Mouse (Mus musculus): ENCODE results near the gene Cadm3. TPM values are rescaled to one million over a fixed set of nuclear protein-coding genes. Genes with fewer than 3 reads are reported as not detected.
"Not testable (repeated sequence)": the region's sequence is repeated elsewhere in the genome, so short reads cannot be mapped to it uniquely, and the experiment has no call there.

The Cadm3 gene
- total RNA-seq, 2 experiments from 2014 or later: 28.7 to 33.7 TPM

- no peak for DNase-seq (ENCODE audit: low spot score in 2 of 2)
Observed at GRCm38 (mm10) chr1:173324961-173325360, 42.5 kb downstream of the Cadm3 start.

- no peak for DNase-seq (ENCODE audit: low spot score in 2 of 2)
Observed at GRCm38 (mm10) chr1:173323839-173324585, 43.5 kb downstream of the Cadm3 start.

- no peak for DNase-seq (ENCODE audit: low spot score in 2 of 2)
Observed at GRCm38 (mm10) chr1:173322249-173322627, 45.3 kb downstream of the Cadm3 start.

- no peak for DNase-seq (ENCODE audit: low spot score in 2 of 2)
Observed at GRCm38 (mm10) chr1:173321593-173322248, 45.8 kb downstream of the Cadm3 start.

DNA sequence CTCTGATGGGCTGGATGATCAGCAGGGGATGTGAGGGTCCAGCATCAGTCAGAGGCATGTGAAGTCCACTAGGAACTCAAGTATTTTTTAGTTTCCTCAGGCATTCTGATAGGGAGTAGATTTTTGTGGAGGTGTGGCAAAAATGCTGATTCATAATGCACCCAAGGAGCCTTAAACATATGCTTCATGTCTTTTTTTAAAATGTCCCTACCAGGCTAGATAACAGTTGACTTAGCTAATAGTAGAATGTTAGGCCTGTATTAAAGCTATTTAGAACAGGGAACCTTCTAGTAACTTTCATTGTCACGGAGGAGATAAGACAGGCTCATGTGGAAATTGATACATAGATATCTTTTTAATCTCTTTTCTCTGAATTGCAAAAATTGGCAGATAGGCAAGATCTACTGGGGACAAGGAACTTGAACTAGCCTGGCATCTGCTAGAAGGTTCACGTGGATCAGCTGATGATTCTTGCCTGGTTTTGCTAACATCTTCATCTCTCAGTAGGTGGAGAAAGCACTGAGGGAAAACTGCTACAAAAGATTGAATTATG lies 49.5 kb downstream of the Cadm3 start:
- no peak for DNase-seq (ENCODE audit: low spot score in 2 of 2)

- no peak for DNase-seq (ENCODE audit: low spot score in 2 of 2)
Observed at GRCm38 (mm10) chr1:173315725-173316124, 51.8 kb downstream of the Cadm3 start.

DNA sequence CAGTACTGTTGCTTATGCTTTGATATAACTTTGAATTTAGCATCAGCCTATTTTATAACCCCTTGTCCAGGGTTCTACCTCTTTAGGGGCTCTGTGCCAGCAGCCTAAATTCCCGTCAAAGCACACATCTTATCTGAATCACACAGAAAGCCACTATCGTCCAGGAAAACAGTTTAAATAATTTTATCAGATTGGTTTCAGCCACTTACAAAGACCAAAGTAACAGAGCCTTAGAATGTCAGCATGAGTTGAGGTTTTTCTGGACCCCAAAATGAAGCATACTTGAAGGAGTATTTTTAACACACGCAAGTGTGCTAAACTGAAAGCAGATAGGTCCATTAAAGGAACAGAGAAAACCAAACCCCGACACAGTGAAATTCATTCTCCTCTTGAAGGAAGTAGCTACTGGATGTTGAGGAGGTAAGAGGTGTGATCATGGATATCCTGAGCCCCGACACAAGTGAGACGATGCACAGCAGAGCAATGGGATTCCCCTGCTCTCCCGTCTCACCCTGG lies 53.9 kb downstream of the Cadm3 start:
- not testable (repeated sequence) for DNase-seq (ENCODE audit: low spot score in 2 of 2)

- DNase-seq (ENCODE audit: low spot score in 2 of 2): not testable (repeated sequence)
Observed at GRCm38 (mm10) chr1:173302795-173303194, 64.7 kb downstream of the Cadm3 start.

Other genes with a start within 250 kb of the Cadm3 start
- not detected for gene Olfr1408, start 230.3 kb downstream of the Cadm3 start, total RNA-seq (2021)
- gene Olfr1406, start 177.1 kb downstream of the Cadm3 start, total RNA-seq (2021): not detected
- gene Olfr218, start 169.9 kb downstream of the Cadm3 start, total RNA-seq (2021): not detected
- not detected for gene Olfr1404, start 155.3 kb downstream of the Cadm3 start, total RNA-seq (2021)
- under 1 TPM in 1 of 2 experiments, not detected in 1; 0.54 TPM for gene Fcer1a, start 140.5 kb downstream of the Cadm3 start, total RNA-seq (2021)
- not detected for gene Olfr418, start 101.7 kb downstream of the Cadm3 start, total RNA-seq (2021)
- gene Mptx2, start 89.9 kb downstream of the Cadm3 start, total RNA-seq (2021): not detected
- 10 to 100 TPM; 10.8 to 15.1 TPM for gene Ackr1, start 33.9 kb downstream of the Cadm3 start, total RNA-seq (2021)
- gene Aim2, start 16.8 kb downstream of the Cadm3 start, total RNA-seq (2021): 1 to 10 TPM in 1 of 2 experiments, under 1 TPM in 1; 0.71 to 2.9 TPM
- gene Ifi206, start 123.3 kb upstream of the Cadm3 start, total RNA-seq (2021): not detected
- gene Ifi214, start 168.3 kb upstream of the Cadm3 start, total RNA-seq (2021): not detected
- not detected for gene Ifi213, start 231.6 kb upstream of the Cadm3 start, total RNA-seq (2021)

Data from gastrocnemius, postnatal 4 days (tissue).